Mouse (Mus musculus) heart, embryonic 11.5 days (tissue): Measurements from ENCODE around the gene Rab3c. TPM values are rescaled to one million over a fixed set of nuclear protein-coding genes. Genes with fewer than 3 reads are reported as not detected.

Source experiments
- ATAC-seq: fragments of 200-750 bp; cut with Nextera tagmentation; replicated peaks from 2 replicates; pipeline ENCODE4 v1.8.0; 2017; ENCODE audit warnings: moderate library complexity; ENCODE audit not compliant: insufficient number of reproducible peaks, low FRiP score, low TSS enrichment
- H3K27ac ChIP-seq: fragments of 300-500 bp; sonication (generic); 2 replicates; pipeline ENCODE4 v1.5.1; 2014; ENCODE audit warnings: mild to moderate bottlenecking, low read depth, low read length
- H3K27me3 ChIP-seq: fragments of 300-500 bp; sonication (generic); 2 replicates; pipeline ENCODE4 v1.6.1; 2014; ENCODE audit warnings: mild to moderate bottlenecking, low read length, mixed read lengths; ENCODE audit not compliant: control insufficient read depth, insufficient read depth
- H3K36me3 ChIP-seq: fragments of 300-500 bp; sonication (generic); 2 replicates; pipeline ENCODE4 v1.6.1; 2014; ENCODE audit warnings: mild to moderate bottlenecking, low read length, moderate library complexity, mixed read lengths; ENCODE audit not compliant: control insufficient read depth, insufficient read depth
- H3K4me1 ChIP-seq: fragments of 300-500 bp; sonication (generic); 2 replicates; pipeline ENCODE4 v1.6.1; 2014; ENCODE audit warnings: low read length; ENCODE audit not compliant: control insufficient read depth, insufficient read depth
- H3K4me2 ChIP-seq: fragments of 300-500 bp; sonication (generic); 2 replicates; pipeline ENCODE4 v1.6.1; 2014; ENCODE audit warnings: mild to moderate bottlenecking, moderate library complexity
- H3K4me3 ChIP-seq: fragments of 300-500 bp; sonication (generic); 2 replicates; pipeline ENCODE4 v1.5.1; 2014; ENCODE audit warnings: low read depth, low read length
- H3K9ac ChIP-seq: fragments of 300-500 bp; sonication (generic); 2 replicates; pipeline ENCODE4 v1.6.1; 2014; ENCODE audit warnings: mild to moderate bottlenecking, low read depth, low read length, moderate library complexity
- H3K9me3 ChIP-seq: fragments of 300-500 bp; sonication (generic); replicated peaks from 2 replicates; pipeline ENCODE4 v1.6.1; 2016; ENCODE audit warnings: low read length; ENCODE audit not compliant: control insufficient read depth
- WGBS: fragments of 180-500 bp; shearing (Covaris S2); extraction: QIAGEN DNeasy Blood & Tissue Kit; methylation state at CpG from one replicate; pipeline ENCODE4 v1.1.7; 2014; ENCODE audit not compliant: insufficient replicate concordance; 5-methylcytosine and 5-hydroxymethylcytosine counted together
- polyA plus RNA-seq: library from polyadenylated mRNA; unstranded; fragments of >200 nt; fragmentation: Nextera tagmentation; extraction: Ambion mirVana; gene quantifications from 2 replicates; pipeline ENCODE4 v1.2.1, GENCODE M21; 2014

Gene Rab3c
- polyA plus RNA-seq, 1 experiment from 2014 or later: 0.23 TPM

GRCm38 (mm10) chr13:110230046-110230445, 50.8 kb downstream of the Rab3c start:
- no peaks in the 10 kb centered on the region for H3K36me3 ChIP-seq
- 60% methylated on average over 4 of the region's 4 CpGs for WGBS
- no peak overlapping the region for H3K4me2 ChIP-seq
- ATAC-seq: no peak
- no peaks in the 10 kb centered on the region for H3K4me1 ChIP-seq
- no peaks in the 10 kb centered on the region for H3K27me3 ChIP-seq
- H3K27ac ChIP-seq: no peak overlapping the region
- H3K9ac ChIP-seq: no peak overlapping the region
- H3K4me3 ChIP-seq: no peak overlapping the region
- H3K9me3 ChIP-seq: no peaks in the 10 kb centered on the region

- Histone ChIP-seq H3K9me3 (no peaks in the 10 kb centered on the region), H3K4me1 (no peaks in the 10 kb centered on the region), H3K4me3 (no peak overlapping the region), H3K4me2 (no peak overlapping the region), H3K27ac (no peak overlapping the region), H3K36me3 (no peaks in the 10 kb centered on the region), H3K27me3 (no peaks in the 10 kb centered on the region), H3K9ac (no peak overlapping the region)
- WGBS: 76% methylated on average over 7 of the region's 7 CpGs
- ATAC-seq: no peak
Observed at GRCm38 (mm10) chr13:110219195-110219594, 61.6 kb downstream of the Rab3c start.

GRCm38 (mm10) chr13:110218497-110218896, 62.3 kb downstream of the Rab3c start:
- WGBS: 73% methylated on average over 4 of the region's 4 CpGs
- no peak overlapping the region for H3K9ac ChIP-seq
- H3K4me3 ChIP-seq: no peak overlapping the region
- H3K27ac ChIP-seq: no peak overlapping the region
- no peaks in the 10 kb centered on the region for H3K36me3 ChIP-seq
- no peak for ATAC-seq
- H3K9me3 ChIP-seq: no peaks in the 10 kb centered on the region
- H3K4me1 ChIP-seq: no peaks in the 10 kb centered on the region
- no peak overlapping the region for H3K4me2 ChIP-seq
- no peaks in the 10 kb centered on the region for H3K27me3 ChIP-seq

GRCm38 (mm10) chr13:110211526-110212075, 69.2 kb downstream of the Rab3c start:
- no peaks in the 10 kb centered on the region for H3K27me3 ChIP-seq
- H3K4me2 ChIP-seq: no peak overlapping the region
- no peaks in the 10 kb centered on the region for H3K4me1 ChIP-seq
- no peak overlapping the region for H3K9ac ChIP-seq
- H3K36me3 ChIP-seq: no peaks in the 10 kb centered on the region
- no peak overlapping the region for H3K4me3 ChIP-seq
- H3K9me3 ChIP-seq: no peaks in the 10 kb centered on the region
- no peak for ATAC-seq
- no peak overlapping the region for H3K27ac ChIP-seq
- WGBS: 62% methylated on average over 8 of the region's 8 CpGs

GRCm38 (mm10) chr13:110198906-110199305, 81.9 kb downstream of the Rab3c start:
- Histone ChIP-seq H3K4me3 (no peak overlapping the region), H3K4me1 (no peaks in the 10 kb centered on the region), H3K4me2 (no peak overlapping the region), H3K27ac (no peak overlapping the region), H3K27me3 (no peaks in the 10 kb centered on the region), H3K9me3 (no peaks in the 10 kb centered on the region), H3K9ac (no peak overlapping the region), H3K36me3 (no peaks in the 10 kb centered on the region)
- ATAC-seq: no peak
- WGBS: 86% methylated on average over 5 of the region's 5 CpGs

GRCm38 (mm10) chr13:110190039-110190438, 90.8 kb downstream of the Rab3c start:
- WGBS: 52% methylated on average over 1 of the region's 1 CpGs
- ATAC-seq: no peak
- Histone ChIP-seq H3K4me3 (no peak overlapping the region), H3K4me1 (no peaks in the 10 kb centered on the region), H3K36me3 (no peaks in the 10 kb centered on the region), H3K27ac (no peak overlapping the region), H3K9ac (no peak overlapping the region), H3K9me3 (no peaks in the 10 kb centered on the region), H3K27me3 (no peaks in the 10 kb centered on the region), H3K4me2 (no peak overlapping the region)

- Histone ChIP-seq H3K4me3 (no peak overlapping the region), H3K9ac (no peak overlapping the region), H3K27ac (no peak overlapping the region), H3K4me2 (no peak overlapping the region), H3K27me3 (no peaks in the 10 kb centered on the region), H3K9me3 (no peaks in the 10 kb centered on the region), H3K4me1 (no peaks in the 10 kb centered on the region), H3K36me3 (no peaks in the 10 kb centered on the region)
- WGBS: 71% methylated on average over 4 of the region's 4 CpGs
- no peak for ATAC-seq
Observed at GRCm38 (mm10) chr13:110184963-110185685, 95.7 kb downstream of the Rab3c start.

GRCm38 (mm10) chr13:110175651-110176050, 105.1 kb downstream of the Rab3c start:
- H3K9me3 ChIP-seq: no peaks in the 10 kb centered on the region
- H3K4me2 ChIP-seq: no peak overlapping the region
- H3K36me3 ChIP-seq: no peaks in the 10 kb centered on the region
- no peak for ATAC-seq
- no peak overlapping the region for H3K27ac ChIP-seq
- no peaks in the 10 kb centered on the region for H3K4me1 ChIP-seq
- H3K9ac ChIP-seq: no peak overlapping the region
- H3K4me3 ChIP-seq: no peak overlapping the region
- H3K27me3 ChIP-seq: no peaks in the 10 kb centered on the region
- WGBS: 73% methylated on average over 6 of the region's 6 CpGs

- Histone ChIP-seq H3K27me3 (no peaks in the 10 kb centered on the region), H3K9ac (no peak overlapping the region), H3K27ac (no peak overlapping the region), H3K9me3 (no peaks in the 10 kb centered on the region), H3K4me2 (no peak overlapping the region), H3K36me3 (no peaks in the 10 kb centered on the region), H3K4me1 (no peaks in the 10 kb centered on the region), H3K4me3 (no peak overlapping the region)
- WGBS: 79% methylated on average over 3 of the region's 3 CpGs
- no peak for ATAC-seq
Observed at GRCm38 (mm10) chr13:110169669-110170068, 111.1 kb downstream of the Rab3c start.
